Mouse (Mus musculus) midbrain, embryonic 11.5 days (tissue): Measurements from ENCODE around the gene Cc2d2b. TPM values are rescaled to one million over a fixed set of nuclear protein-coding genes. Genes with fewer than 3 reads are reported as not detected.

Source experiments
- ATAC-seq: fragments of 200-750 bp; cut with Nextera tagmentation; 2 replicates; pipeline ENCODE4 v1.8.0; 2017; ENCODE audit warnings: moderate TSS enrichment, moderate library complexity; ENCODE audit not compliant: low FRiP score
- DNase-seq: peaks from one replicate; pipeline ENCODE4 v3.0.0; 2015; ENCODE audit warnings: low spot score; ENCODE audit errors: missing footprints
- H3K27ac ChIP-seq: fragments of 300-500 bp; sonication (generic); 2 replicates; pipeline ENCODE4 v1.5.1; 2014; ENCODE audit warnings: low read depth, low read length
- H3K27me3 ChIP-seq: fragments of 300-500 bp; sonication (generic); 2 replicates; pipeline ENCODE4 v1.6.1; 2014; ENCODE audit warnings: mild to moderate bottlenecking, low read length, moderate library complexity, mixed read lengths; ENCODE audit not compliant: control insufficient read depth, insufficient read depth
- H3K36me3 ChIP-seq: fragments of 300-500 bp; sonication (generic); 2 replicates; pipeline ENCODE4 v1.6.1; 2014; ENCODE audit warnings: mild to moderate bottlenecking, low read length, moderate library complexity, mixed read lengths; ENCODE audit not compliant: control insufficient read depth, insufficient read depth
- H3K4me1 ChIP-seq: fragments of 300-500 bp; sonication (generic); 2 replicates; pipeline ENCODE4 v1.6.1; 2014; ENCODE audit warnings: low read length; ENCODE audit not compliant: control insufficient read depth, insufficient read depth
- H3K4me2 ChIP-seq: fragments of 300-500 bp; sonication (generic); 2 replicates; pipeline ENCODE4 v1.6.1; 2014; ENCODE audit warnings: mild to moderate bottlenecking, moderate library complexity
- H3K4me3 ChIP-seq: fragments of 300-500 bp; sonication (generic); 2 replicates; pipeline ENCODE4 v1.5.1; 2014; ENCODE audit warnings: low read depth, low read length
- H3K9ac ChIP-seq: fragments of 300-500 bp; sonication (generic); 2 replicates; pipeline ENCODE4 v1.6.1; 2014; ENCODE audit warnings: low read length
- H3K9me3 ChIP-seq: fragments of 300-500 bp; sonication (generic); 2 replicates; pipeline ENCODE4 v1.6.1; 2016; ENCODE audit warnings: low read length; ENCODE audit not compliant: control insufficient read depth
- WGBS: fragments of 180-500 bp; shearing (Covaris S2); extraction: QIAGEN DNeasy Blood & Tissue Kit; methylation state at CpG from one replicate; pipeline ENCODE4 v1.1.7; 2014; 5-methylcytosine and 5-hydroxymethylcytosine counted together
- polyA plus RNA-seq: library from polyadenylated mRNA; unstranded; fragments of >200 nt; fragmentation: Nextera tagmentation; extraction: Ambion mirVana; gene quantifications from 2 replicates; pipeline ENCODE4 v1.2.1, GENCODE M21; 2014

Cc2d2b gene
- polyA plus RNA-seq, 1 experiment from 2014 or later = 0.22 TPM

- Histone ChIP-seq H3K4me1 (peaks cover 8% of the 10 kb centered on the region), H3K36me3 (peaks cover 11% of the 10 kb centered on the region; the same call in 1 of the 2 replicates), H3K9me3 (no peaks in the 10 kb centered on the region), H3K4me2 (no peak overlapping the region), H3K9ac (no peak overlapping the region), H3K4me3 (no peak overlapping the region), H3K27ac (no peak overlapping the region), H3K27me3 (no peaks in the 10 kb centered on the region)
- ATAC-seq (no peak), DNase-seq (no peak)
- 92% methylated on average over 7 of the region's 7 CpGs for WGBS
Measured at GRCm38 (mm10) chr19:40838205-40838604, 89.7 kb downstream of the Cc2d2b start.

- H3K27ac ChIP-seq = no peak overlapping the region
- 91% methylated on average over 6 of the region's 6 CpGs for WGBS
- DNase-seq = no peak
- H3K4me1 ChIP-seq = no peaks in the 10 kb centered on the region
- H3K4me2 ChIP-seq = no peak overlapping the region
- peaks cover 16% of the 10 kb centered on the region; the same call in 1 of the 2 replicates for H3K36me3 ChIP-seq
- H3K9ac ChIP-seq = no peak overlapping the region
- H3K4me3 ChIP-seq = no peak overlapping the region
- no peaks in the 10 kb centered on the region for H3K9me3 ChIP-seq
- H3K27me3 ChIP-seq = no peaks in the 10 kb centered on the region
- ATAC-seq = no peak
Measured at GRCm38 (mm10) chr19:40840303-40840702, 91.8 kb downstream of the Cc2d2b start.

DNA sequence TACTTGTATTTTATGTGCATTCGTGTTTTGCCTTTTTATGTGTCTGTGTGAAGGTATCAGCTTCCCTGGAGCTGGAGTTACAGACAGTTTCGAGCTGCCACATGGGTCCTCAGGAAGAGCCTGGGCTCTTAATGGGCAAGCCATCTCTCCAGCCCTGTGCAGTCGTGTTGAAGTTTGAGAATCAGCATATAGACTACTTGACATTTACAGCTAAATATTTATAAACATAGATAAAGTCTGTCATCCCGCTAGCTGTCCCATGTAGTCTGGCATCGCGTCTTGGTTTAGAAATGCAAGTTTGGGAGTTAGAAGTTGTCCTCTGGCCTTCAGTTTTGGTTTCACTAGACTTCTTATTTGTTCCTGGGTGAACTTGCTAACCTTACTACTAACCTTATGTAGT, 92.5 kb downstream of the Cc2d2b start:
- DNase-seq = no peak
- 94% methylated on average over 6 of the region's 6 CpGs for WGBS
- peaks cover 22% of the 10 kb centered on the region; the same call in 1 of the 2 replicates for H3K36me3 ChIP-seq

GRCm38 (mm10) chr19:40841593-40841992, 93.0 kb downstream of the Cc2d2b start:
- WGBS = 91% methylated on average over 13 of the region's 13 CpGs
- H3K9me3 ChIP-seq = no peaks in the 10 kb centered on the region
- no peak for ATAC-seq
- H3K4me2 ChIP-seq = no peak overlapping the region
- no peak overlapping the region for H3K27ac ChIP-seq
- no peak overlapping the region for H3K9ac ChIP-seq
- H3K4me3 ChIP-seq = no peak overlapping the region
- peaks cover 24% of the 10 kb centered on the region; the same call in 1 of the 2 replicates for H3K36me3 ChIP-seq
- no peaks in the 10 kb centered on the region for H3K27me3 ChIP-seq
- DNase-seq = no peak
- H3K4me1 ChIP-seq = no peaks in the 10 kb centered on the region

More for the DNA sequence above, 92.5 kb downstream of the Cc2d2b start:
- Histone ChIP-seq H3K4me2 (no peak overlapping the region), H3K9me3 (no peaks in the 10 kb centered on the region), H3K27me3 (no peaks in the 10 kb centered on the region), H3K4me3 (no peak overlapping the region), H3K9ac (no peak overlapping the region), H3K4me1 (no peaks in the 10 kb centered on the region), H3K27ac (no peak overlapping the region)
- no peak for ATAC-seq

GRCm38 (mm10) chr19:40844731-40845130, 96.2 kb downstream of the Cc2d2b start:
- ATAC-seq (no peak), DNase-seq (no peak)
- no peak overlapping the region for H3K9ac ChIP-seq
- peaks cover 19% of the 10 kb centered on the region; the same call in 1 of the 2 replicates for H3K36me3 ChIP-seq
- H3K4me3 ChIP-seq = no peak overlapping the region
- H3K27ac ChIP-seq = no peak overlapping the region
- no peak overlapping the region for H3K4me2 ChIP-seq
- WGBS = 91% methylated on average over 13 of the region's 13 CpGs
- no peaks in the 10 kb centered on the region for H3K27me3 ChIP-seq
- H3K9me3 ChIP-seq = no peaks in the 10 kb centered on the region
- no peaks in the 10 kb centered on the region for H3K4me1 ChIP-seq

DNA sequence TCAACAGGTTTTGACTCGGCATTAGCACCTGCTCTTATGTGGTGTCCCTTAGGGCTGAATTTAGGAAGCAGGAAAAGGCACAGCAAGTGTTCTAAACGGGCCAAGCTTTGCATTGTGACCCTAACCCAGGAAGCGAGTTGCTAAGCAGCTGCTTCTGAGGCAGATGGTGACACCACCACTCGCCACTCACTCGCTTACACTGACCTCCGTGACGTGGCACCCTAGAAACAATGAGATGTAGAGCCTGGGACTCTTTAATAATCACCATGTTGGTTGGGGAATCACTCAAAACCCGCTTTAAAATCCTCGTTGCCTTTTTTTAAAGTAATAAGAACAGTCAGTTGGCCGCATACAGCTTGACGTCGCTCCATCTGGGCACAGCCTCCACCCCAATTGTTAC, 100.8 kb downstream of the Cc2d2b start:
- ATAC-seq (no peak), DNase-seq (peak; percentile 75)
- Histone ChIP-seq H3K36me3 (peaks cover 15% of the 10 kb centered on the region; the same call in 1 of the 2 replicates), H3K9me3 (no peaks in the 10 kb centered on the region), H3K27ac (no peak overlapping the region), H3K4me3 (no peak overlapping the region), H3K9ac (no peak overlapping the region), H3K27me3 (no peaks in the 10 kb centered on the region), H3K4me1 (no peaks in the 10 kb centered on the region), H3K4me2 (no peak overlapping the region)
- 85% methylated on average over 12 of the region's 12 CpGs for WGBS

DNA sequence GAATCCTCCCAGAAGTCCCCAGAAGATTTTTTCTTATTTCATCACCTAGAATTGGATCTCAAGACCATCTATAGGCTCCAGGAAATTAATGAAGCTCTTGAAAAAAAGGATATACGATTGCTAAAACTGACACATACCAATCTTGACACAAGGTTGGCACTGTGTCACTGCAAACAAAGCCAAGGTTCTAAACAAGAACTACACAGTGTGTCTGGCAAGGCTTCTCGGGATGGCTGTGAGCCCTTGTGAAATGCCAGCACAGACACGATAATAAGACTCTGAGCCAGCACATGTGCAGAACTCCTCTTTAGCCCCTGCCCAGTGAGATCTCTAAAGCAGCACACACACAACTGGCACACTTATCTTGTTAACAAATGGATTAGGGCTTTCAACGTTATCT, 111.0 kb downstream of the Cc2d2b start:
- Histone ChIP-seq H3K9ac (no peak overlapping the region), H3K36me3 (no peaks in the 10 kb centered on the region), H3K4me1 (no peaks in the 10 kb centered on the region), H3K9me3 (no peaks in the 10 kb centered on the region), H3K4me2 (no peak overlapping the region), H3K27ac (no peak overlapping the region), H3K27me3 (no peaks in the 10 kb centered on the region), H3K4me3 (no peak overlapping the region)
- DNase-seq (peak; percentile 56), ATAC-seq (no peak)
- 72% methylated on average over 4 of the region's 4 CpGs for WGBS

GRCm38 (mm10) chr19:40868284-40868683, 119.7 kb downstream of the Cc2d2b start:
- DNase-seq (no peak), ATAC-seq (no peak)
- Histone ChIP-seq H3K4me1 (no peaks in the 10 kb centered on the region), H3K36me3 (no peaks in the 10 kb centered on the region), H3K27me3 (no peaks in the 10 kb centered on the region; the same call in 1 of the 2 replicates), H3K9me3 (no peaks in the 10 kb centered on the region), H3K9ac (no peak overlapping the region), H3K4me2 (no peak overlapping the region), H3K27ac (no peak overlapping the region), H3K4me3 (no peak overlapping the region)
- 41% methylated on average over 5 of the region's 5 CpGs for WGBS

DNA sequence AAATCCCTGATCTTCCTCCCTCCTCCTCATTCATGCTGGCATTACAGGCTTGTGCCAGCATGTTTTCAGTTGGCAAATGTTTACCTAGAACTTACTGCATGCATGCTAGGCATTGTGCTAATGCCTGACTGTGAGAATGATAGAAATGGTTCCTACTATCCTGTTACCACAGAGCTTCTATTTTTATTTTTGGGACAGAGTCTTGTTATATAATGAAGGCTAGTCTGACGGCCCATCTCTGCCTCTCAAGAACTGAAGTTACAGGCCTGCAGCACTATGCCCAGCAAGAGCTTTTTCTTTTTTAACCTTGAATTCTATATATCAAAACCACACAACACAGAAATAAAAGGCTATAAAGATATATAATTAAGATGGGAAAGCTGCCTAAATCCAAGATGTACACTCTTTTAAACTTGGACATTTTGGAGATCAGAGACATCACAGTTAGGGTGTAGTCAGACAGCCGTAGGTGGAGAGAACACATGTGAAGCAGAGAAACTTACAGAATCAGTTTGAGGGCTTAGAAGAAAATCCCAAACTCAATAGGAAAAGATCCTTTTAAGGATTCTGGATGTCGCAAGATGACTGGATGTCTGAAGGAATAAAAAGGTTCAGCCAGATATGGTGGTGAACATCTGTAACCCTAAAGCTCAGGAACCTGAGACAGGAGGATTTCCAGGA, 121.0 kb downstream of the Cc2d2b start:
- Histone ChIP-seq H3K4me1 (no peaks in the 10 kb centered on the region), H3K36me3 (no peaks in the 10 kb centered on the region), H3K9ac (no peak overlapping the region), H3K4me3 (no peak overlapping the region), H3K9me3 (no peaks in the 10 kb centered on the region), H3K27ac (no peak overlapping the region), H3K27me3 (peaks cover 3% of the 10 kb centered on the region; the same call in 1 of the 2 replicates), H3K4me2 (no peak overlapping the region)
- ATAC-seq (no peak), DNase-seq (no peak)
- WGBS = 83% methylated on average over 3 of the region's 3 CpGs
